Mouse (Mus musculus) right cerebral cortex, adult 18-20 months (tissue): ENCODE results near the gene Acot10.
"Not testable (repeated sequence)": the region's sequence is repeated elsewhere in the genome, so short reads cannot be mapped to it uniquely, and the experiment has no call there.

ENCODE experiments used
- DNase-seq: peaks from one replicate; pipeline ENCODE4 v3.0.0; 2022; ENCODE audit warnings: mixed read lengths

The Acot10 gene

DNA sequence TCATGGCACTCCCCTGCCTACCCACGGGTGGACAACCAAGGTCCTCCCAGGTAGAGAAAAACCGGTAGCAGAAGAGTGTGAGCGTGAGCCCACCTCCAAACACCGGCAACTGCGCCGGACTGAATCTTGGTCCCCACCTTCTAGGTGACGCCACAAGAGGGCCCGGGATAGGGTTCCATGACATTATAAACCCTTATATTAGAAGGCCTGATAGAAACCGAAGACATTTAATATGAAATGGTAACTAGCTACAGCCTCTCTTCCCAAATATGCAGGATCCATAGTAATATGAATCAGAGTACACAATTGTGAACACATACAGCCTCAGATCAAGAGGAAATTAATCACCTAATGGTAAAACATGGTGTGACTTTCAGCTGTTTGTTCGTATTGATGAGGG lies at the start of gene Acot10:
TSS of gene Acot10 (minus strand) at position 101 of the 400 bp plus-strand sequence.
- DNase-seq = no peak

DNA sequence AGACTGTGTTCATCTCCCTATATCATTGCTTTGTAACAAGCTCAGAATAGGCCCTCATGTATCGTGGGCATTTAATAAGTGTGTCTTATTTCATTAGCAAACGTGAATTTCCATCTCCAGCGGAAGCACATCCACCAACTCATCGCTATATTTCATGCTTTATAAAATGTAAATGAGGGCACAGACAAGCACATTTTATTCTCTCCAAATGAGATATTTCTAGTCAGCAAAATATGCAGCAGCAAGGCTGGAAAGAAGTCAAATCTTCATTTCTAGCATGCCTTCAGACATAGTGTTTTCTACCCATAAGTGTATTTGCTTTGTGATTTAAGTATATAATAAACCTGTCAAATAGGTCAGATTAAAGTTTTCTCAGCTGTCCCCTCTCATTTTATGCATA lies 45.3 kb upstream of the Acot10 start:
- DNase-seq = no peak

DNA sequence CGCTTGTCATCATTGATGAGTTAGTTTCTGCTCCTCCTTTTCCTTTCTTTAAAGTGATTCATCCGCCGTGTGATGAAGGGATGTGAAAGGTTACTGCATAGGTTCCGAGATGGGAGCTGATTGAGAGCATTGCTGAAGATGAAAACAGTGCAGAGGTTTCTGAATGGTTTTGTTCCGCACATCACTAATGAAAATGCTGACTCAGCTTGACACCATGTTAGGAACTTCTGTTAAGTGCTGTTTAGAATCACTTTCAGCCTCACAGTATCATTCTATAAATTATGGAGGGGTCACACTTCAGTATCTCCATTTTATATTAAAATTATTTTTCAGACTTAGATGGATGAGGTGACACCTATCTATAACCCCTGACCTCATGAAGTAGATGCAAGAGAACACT lies 29.7 kb upstream of the Acot10 start:
- DNase-seq = no peak

DNA sequence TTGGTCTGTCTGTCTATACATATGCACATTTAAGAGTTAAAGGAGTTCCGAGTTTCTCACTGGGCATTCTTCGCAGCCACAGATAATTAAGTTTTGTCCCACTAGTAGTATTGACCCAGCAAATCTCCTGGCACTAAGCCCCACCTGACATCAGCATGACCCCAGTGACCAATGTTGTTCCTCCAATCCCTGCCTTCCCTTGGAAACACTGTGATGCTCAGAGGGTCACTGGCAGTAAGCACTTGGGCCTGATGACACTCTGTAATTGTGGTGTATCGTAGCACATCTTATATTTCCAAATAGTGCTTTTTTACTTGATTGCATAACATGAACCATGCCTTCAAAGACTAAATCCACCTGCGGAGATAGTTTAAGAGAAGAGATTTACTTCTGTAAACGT lies 17.6 kb upstream of the Acot10 start:
- no peak for DNase-seq

DNA sequence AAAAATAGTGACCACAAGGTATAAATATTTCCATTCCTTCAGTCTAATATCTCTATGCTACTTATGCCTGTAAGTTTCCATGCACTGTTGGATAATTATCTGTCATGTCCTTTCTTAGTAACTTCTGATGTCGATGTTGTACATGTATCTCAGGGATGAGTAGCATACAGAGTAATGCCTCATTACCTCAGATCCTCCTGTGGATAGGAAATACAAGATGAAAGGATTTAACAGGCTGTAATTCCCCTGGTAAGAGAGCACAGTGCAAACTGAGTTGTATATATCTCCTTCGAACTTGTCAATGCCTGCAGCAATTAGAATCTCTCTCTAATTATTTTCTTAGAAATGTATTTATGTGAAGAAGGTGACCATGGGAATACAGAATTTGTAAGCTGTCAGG lies 16.2 kb upstream of the Acot10 start:
- DNase-seq = no peak

DNA sequence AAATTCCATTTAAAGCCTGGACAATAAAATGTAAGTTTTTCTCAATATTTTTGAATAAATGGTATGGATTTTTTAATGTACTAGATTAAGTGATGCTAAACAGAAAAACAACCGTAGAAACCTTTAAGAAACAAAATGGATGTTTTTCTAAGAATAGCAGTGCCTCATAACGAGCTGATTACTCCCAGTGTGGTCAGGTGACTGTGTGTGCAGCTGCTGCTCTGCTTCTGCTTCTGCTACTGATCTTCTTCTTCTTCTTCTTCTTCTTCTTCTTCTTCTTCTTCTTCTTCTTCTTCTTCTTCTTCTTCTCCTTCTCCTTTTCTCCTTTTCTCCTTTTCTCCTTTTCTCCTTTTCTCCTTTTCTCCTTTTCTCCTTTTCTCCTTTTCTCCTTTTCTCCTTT lies 3.0 kb upstream of the Acot10 start:
- not testable (repeated sequence) for DNase-seq

DNA sequence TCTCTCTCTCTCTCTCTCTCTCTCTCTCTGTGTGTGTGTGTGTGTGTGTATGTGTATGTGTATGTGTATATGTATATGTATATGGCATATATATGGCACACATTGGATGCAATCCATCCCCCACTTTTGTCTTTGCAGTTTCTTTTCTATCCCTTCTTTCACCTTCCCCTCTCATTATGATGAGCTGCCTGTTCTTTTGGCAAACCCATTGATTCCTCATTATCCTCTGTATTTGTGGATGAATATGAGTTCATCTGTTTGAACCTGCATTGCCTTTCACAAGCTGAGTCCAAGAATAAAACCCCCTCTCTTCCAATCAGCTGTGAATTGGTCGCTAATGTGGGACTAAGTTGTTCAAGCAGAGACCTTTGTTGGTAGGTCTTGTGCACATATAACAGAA lies 1.4 kb upstream of the Acot10 start:
- DNase-seq = no peak

DNA sequence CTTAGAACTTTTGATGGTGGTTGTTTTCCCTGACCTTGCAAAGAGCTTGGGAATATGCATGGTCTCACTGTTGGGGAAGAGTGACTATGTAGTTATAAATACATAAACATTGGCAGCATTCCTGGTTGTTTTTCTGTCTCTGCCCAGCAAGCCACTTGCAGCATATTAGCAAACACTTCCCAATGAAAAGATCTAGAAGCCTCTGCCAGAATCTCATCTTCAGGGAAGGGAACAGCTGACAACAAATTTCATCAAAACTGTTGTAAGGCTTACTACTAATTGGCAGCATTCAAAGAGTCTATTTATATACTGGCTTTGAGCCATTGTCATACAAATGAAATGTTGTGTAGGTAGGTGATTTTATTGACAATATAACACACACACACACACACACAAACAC lies 800 bp upstream of the Acot10 start:
- DNase-seq = no peak

DNA sequence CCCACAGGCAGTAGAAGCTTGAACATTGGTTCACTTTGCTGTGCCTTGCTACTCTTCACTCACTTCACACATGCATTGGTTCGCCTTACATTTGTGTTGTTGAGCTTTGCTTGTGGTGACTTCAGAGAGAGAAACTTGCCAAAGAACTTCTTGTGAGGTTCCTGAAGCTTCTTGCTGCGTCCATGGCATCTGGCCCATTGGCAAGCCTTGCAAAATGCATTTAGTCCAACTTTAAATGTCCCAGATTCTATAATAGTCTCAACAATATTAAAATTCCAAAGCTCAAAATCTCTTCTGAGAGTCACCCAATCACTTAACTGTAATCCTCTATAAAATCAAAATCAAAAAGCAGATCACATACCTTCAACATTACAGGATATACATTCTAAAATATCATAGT lies 6.3 kb downstream of the Acot10 start:
- DNase-seq = peak; percentile 22

DNA sequence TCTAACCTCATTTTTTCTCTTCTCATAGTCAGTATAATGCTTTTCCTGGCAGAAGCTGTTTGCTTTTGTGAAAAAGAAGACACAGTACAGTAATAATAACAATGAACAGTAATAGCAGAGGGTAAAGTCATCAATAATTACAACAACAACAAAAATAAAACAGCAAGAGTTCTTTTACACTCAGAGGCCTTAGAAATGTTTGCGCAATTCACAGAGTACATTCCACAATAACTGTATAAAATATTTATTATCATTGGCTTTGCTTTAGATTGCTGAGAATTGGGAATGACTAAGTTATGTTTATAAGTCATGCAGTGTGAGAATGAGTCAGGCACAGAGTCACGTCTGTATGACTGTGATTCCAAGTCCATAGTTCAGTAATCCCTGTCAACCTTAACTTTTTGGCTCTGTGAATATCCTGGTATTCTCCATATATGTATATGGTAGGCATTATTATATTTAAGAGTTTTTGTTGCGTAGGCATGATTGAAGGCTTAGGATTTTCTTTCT lies 23.6 kb downstream of the Acot10 start:
- no peak for DNase-seq

DNA sequence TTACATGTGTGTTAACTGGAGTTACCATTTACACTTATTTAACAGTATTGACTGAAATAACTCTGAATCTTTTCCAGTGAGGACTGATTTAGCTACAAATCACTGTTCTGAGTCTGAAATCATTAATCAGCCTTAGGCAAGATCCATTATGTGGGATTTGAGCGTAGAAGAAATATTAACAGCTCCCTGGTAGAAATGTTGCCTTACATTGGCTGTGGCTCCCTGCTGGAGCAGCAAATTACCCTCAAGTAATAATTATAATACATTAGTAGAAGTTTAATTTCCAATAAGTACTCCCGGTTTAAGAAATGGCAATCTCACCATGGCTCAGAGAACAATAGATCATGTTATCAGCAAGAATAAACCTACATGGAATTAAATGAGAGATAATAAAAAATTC lies 27.4 kb downstream of the Acot10 start:
- no peak for DNase-seq

DNA sequence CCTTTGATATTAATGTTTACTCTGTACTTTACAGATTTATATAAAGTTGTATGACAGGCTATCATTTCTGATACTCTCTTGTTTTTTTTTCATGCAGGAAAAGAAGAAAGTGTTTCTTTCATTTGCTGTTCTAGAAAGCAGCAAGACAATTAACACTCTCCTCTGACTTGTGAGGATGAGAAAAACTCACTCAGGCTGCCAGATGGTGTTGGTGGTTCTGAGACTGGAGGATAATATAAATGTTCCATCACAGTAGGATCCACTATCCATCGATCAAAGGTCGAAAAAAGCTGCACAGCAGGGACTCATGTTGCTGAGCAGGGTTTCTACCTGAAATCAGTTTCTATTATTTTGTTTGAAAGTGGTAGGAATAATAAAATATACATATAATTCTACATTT lies 32.0 kb downstream of the Acot10 start:
- peak; percentile 35 for DNase-seq
